Mouse (Mus musculus) brain, embryonic 14.5 days (tissue): ENCODE data around the gene Snx10.

Experiments
- CTCF ChIP-seq: fragments of 200-500 bp; IDR thresholded peaks from 2 replicates; pipeline ENCODE4 v1.5.1; 2012; ENCODE audit warnings: inconsistent platforms, mild to moderate bottlenecking, moderate library complexity, borderline replicate concordance; ENCODE audit not compliant: insufficient read depth, insufficient read length; ENCODE audit errors: extremely low read depth
- POLR2A ChIP-seq: fragments of 200-500 bp; IDR thresholded peaks from 2 replicates; pipeline ENCODE4 v1.6.1; 2012; ENCODE audit warnings: mild to moderate bottlenecking, inconsistent platforms, borderline replicate concordance; ENCODE audit not compliant: poor library complexity, insufficient read depth, insufficient read length, severe bottlenecking; ENCODE audit errors: extremely low read depth

GRCm38 (mm10) chr6:51573136-51573535 is 49.4 kb downstream of the Snx10 start:
- TF ChIP-seq CTCF: no peak
- TF ChIP-seq POLR2A: no peak
